Mouse (Mus musculus): ENCODE measurements around the gene Ubap1l.

GRCm38 (mm10) chr9:65382031-65382750 lies 21.4 kb downstream of the Ubap1l start:
- no peak for TF ChIP-seq POLR2A (IDR thresholded peaks at IDR 0.05; ENCODE audit: borderline replicate concordance, low read depth, low read length)
- no peak for TF ChIP-seq CTCF (IDR thresholded peaks at IDR 0.05; ENCODE audit: low read depth, low read length)
